Comparison of ENCODE assay signal across 8 mouse cellular contexts in genomic region chr12:112746808-112747605, GRCm38 (mm10). TPM values are rescaled to one million over a fixed set of nuclear protein-coding genes. Genes with fewer than 3 reads are reported as not detected.
DNase-seq lines count a peak whose midpoint lies in the region; ATAC-seq lines count a peak whose summit lies in the region.

No protein-coding gene starts in this region.

- no peaks in the 10 kb centered on the region for H3K27me3 ChIP-seq in forebrain, embryonic 15.5 days
- H3K27me3 ChIP-seq in splenic B cell, adult 2 months (ENCODE audit: control insufficient read depth, insufficient read depth, low read length, poor library complexity, severe bottlenecking): no peaks in the 10 kb centered on the region

- H3K4me2 ChIP-seq in forebrain, embryonic 15.5 days (replicated peaks): 0 out of 2 replicates have a peak overlapping the region, but pooled peaks have one; percentile 5

- ATAC-seq in forebrain, embryonic 15.5 days (replicated peaks): peak; percentile 36

- peak; percentile 3 to 49 for DNase-seq in spleen, adult 18-20 months
- DNase-seq in spleen, adult 12 weeks (ENCODE audit: low spot score): no peak
- peak; percentile 72 for DNase-seq in brain, embryonic 18.5 days (ENCODE audit: low read depth, low spot score)
- peak; percentile 78 for DNase-seq in induced T-regulatory cell, adult 2 months (ENCODE audit: low read depth)
- peak; percentile 57 for DNase-seq in lung, postnatal 14 days
- peak; percentile 88 for DNase-seq in splenic B cell, adult 2 months (ENCODE audit: low read depth, low spot score)
- no peak for DNase-seq in yolk sac, embryonic 10.5 days (ENCODE audit: low spot score)

- peaks cover 15% of the 10 kb centered on the region; the same call in 1 of the 2 replicates for H3K36me3 ChIP-seq in forebrain, embryonic 15.5 days
- H3K36me3 ChIP-seq in splenic B cell, adult 2 months (ENCODE audit: control insufficient read depth, insufficient read depth, low read length, poor library complexity, severe bottlenecking): no peaks in the 10 kb centered on the region

- H3K4me3 ChIP-seq in forebrain, embryonic 15.5 days: no peak overlapping the region

- peaks cover 10% of the 10 kb centered on the region for H3K4me1 ChIP-seq in forebrain, embryonic 15.5 days

- H3K9me3 ChIP-seq in forebrain, embryonic 15.5 days: no peaks in the 10 kb centered on the region

- H3K27ac ChIP-seq in forebrain, embryonic 15.5 days (replicated peaks): peak overlapping the region; percentile 73

- H3K9ac ChIP-seq in forebrain, embryonic 15.5 days (replicated peaks): no peak overlapping the region

- 26% methylated on average over 10 of the region's 10 CpGs for WGBS in forebrain, embryonic 15.5 days

RNA-seq across cellular contexts. Expression of gene Pld4, which starts 13.4 kb away (rescaled TPM):
- 5.3 and 6.2 TPM in 2 replicates for polyA plus RNA-seq in forebrain, embryonic 15.5 days (2015; fragmentation: Nextera tagmentation; extraction: Ambion mirVana)

RNA-seq across cellular contexts. Expression of gene Cep170b, which starts 26.8 kb away (rescaled TPM):
- 24.0 and 27.0 TPM in 2 replicates for polyA plus RNA-seq in forebrain, embryonic 15.5 days (2015; fragmentation: Nextera tagmentation; extraction: Ambion mirVana)

RNA-seq across cellular contexts. Expression of gene Ahnak2, which starts 55.5 kb away (rescaled TPM):
- 0.92 and 1.1 TPM in 2 replicates for polyA plus RNA-seq in forebrain, embryonic 15.5 days (2015; fragmentation: Nextera tagmentation; extraction: Ambion mirVana)

Comparison
In these comparisons a context has a peak if more than half of its experiments do, and no peak if none do; other contexts are left out.
1. DNase-seq: peak in spleen, adult 18-20 months (2 of 2), brain, embryonic 18.5 days (single experiment), induced T-regulatory cell, adult 2 months (single experiment), lung, postnatal 14 days (single experiment) and splenic B cell, adult 2 months (single experiment); none in spleen, adult 12 weeks (single experiment) and yolk sac, embryonic 10.5 days (single experiment).